Mouse (Mus musculus) liver, postnatal 0 days (tissue): ENCODE data around the gene St6galnac4.

Experiments
- CTCF ChIP-seq: sonication (generic); IDR thresholded peaks from 2 replicates; pipeline ENCODE4 v1.5.1; 2016; ENCODE audit warnings: antibody characterized with exemption, low read depth
- EP300 ChIP-seq: IDR thresholded peaks from 2 replicates; pipeline ENCODE4 v1.6.1; 2016; ENCODE audit warnings: antibody characterized with exemption, low read depth, mild to moderate bottlenecking

GRCm38 (mm10) chr2:32617601-32618000 is 30.7 kb downstream of the St6galnac4 start:
- TF ChIP-seq CTCF = peak; percentile 53
- TF ChIP-seq EP300 = no peak
